Mouse (Mus musculus) frontal cortex, postnatal 25 days (tissue): ENCODE results near the gene Mrpl28.
"Not testable (repeated sequence)": the region's sequence is repeated elsewhere in the genome, so short reads cannot be mapped to it uniquely, and the experiment has no call there.

Experiments used
- DNase-seq, 2 experiments: peaks; one replicate each; pipeline ENCODE4 v3.0.0; 2022; ENCODE audit warnings: low spot score in 2 of 2

Mrpl28 gene

DNA sequence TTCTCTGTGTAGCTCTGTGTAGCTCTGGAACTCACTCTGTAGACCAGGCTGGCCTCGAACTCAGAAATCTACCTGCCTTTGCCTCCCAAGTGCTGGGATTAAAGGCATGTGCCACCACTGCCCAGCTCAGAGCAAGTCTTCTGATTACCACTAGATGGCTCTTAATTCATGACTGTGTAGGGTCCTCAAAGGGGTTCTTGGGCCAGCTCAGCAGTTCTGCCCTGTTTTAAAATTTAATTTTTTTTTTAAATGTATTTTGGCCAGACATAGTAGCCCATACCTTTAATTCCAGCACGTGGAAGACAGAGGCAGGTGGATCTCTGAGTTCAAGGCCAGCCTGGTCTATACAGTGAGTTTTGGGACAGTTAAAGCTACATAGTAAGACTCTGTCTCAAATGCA lies 51.9 kb downstream of the Mrpl28 start:
- DNase-seq = not testable (repeated sequence)
